Mouse (Mus musculus): ENCODE measurements around the gene Ano2.

Ano2 gene

DNA sequence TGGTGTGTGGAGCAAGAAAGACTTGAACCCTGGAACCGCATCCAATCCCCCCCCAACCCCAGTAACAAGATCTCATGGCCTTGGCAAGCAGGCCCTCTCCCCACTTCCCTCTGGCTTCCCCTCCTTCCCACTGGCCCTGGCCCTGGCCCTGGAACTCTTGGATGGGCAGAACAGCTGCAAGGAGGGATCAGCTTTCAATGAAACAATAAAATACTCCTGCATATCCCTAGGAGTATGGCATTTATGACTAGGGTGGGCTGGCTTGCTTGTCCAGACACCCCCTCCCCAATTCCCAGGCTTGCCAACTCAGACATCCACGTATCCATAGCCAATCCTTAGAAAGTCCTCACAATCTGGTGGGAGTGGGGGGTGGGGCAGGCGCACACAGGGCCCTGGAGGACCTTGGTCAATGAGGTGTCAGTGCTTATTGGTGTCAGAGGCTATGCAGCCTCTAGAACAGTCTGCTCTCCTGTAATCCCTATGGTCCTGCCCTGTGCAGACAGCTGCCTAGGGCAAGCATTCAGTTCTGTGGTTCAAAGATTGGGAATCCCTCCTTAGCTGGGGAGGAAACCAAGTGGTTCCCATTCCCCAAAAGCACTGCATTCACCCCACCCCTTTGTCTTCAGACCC lies 396.2 kb downstream of the Ano2 start:
- no peak for DNase-seq

DNA sequence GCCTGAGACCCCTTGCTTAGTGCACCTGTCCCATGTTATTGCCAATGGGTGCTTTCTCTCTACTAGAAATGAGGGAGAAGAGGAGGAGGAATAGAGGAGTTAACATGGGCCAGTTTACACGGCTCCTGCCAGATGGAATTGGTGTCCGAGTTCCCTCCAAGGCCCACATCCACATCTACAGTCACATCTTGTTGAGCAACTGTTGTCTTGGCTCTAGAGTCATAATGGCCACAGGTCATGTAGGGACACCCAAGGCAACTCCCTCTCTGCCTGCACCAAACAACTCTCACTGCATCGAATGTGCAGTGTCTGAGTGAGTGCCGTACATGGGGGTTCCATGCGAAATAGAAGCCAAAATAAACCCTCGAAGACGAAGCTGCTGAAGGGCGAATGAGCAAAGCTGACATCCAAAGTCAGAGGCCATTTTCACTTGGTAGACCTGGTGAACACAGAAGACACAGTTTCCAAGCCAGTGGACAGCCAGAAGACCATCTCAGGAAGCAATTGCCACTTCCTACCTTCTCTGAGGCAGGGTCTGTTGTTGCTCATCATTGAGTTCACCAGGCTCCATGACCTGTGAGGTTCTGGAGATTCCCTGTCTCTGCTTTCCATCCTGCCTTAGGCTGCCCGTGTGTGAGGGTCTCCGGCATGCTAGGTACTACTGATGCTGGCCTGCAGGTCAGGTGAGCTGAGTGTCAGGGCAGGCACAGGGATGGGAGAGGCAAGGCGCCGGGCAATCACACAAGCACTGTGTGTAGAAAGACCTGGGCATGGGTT lies 398.5 kb downstream of the Ano2 start:
- no peak for DNase-seq

All from cerebellum, adult 9-11 months (tissue).